Mouse (Mus musculus) cerebellum, adult 9-10 months (tissue): ENCODE results near the gene Adcy5.

Experiments
- DNase-seq: peaks from one replicate; pipeline ENCODE4 v3.0.0; 2022

Gene Adcy5

GRCm38 (mm10) chr16:35208796-35209195, 54.1 kb downstream of the Adcy5 start:
- DNase-seq = no peak

DNA sequence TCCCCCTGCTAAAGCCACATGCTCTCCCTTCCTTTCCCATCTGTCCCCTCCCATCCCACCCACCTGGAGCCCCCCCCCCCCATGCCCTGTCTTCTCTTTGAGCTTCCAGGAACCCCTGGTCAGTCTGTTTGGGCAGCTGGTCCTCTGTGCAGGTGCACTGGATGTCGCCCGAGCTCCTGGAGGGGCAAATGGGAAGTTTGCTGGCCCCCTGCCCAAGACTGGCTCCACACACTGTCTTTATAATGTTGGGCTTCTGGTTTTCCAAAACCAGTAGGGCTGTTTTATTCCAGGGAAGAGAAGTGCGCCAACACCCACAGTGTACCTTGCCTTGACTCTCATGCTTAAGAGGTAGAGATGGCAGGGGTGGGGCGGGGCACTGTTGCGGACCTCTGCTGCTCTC, 55.1 kb downstream of the Adcy5 start:
- no peak for DNase-seq

DNA sequence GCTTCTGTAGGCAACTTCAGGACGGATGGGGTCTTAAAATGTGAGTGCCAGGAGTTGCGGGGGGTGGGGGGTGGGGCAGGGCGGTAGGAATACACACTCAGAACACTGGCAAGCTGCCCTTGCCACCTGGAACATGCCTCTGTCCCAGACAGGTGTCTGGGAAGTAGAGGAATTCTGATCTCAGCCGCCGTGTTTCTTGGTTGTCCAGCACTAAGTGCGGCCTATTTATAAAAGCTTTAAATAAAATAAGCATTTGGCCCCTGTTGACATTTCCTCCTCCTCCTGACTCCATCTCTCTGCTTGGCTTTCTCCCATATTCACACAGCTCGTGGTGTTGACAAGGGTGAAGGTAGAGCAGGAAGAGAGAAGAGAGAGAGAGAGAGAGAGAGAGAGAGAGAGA, 60.4 kb downstream of the Adcy5 start:
- no peak for DNase-seq

- DNase-seq = no peak
These were observed 60.8 kb downstream of the Adcy5 start for GRCm38 (mm10) chr16:35215498-35215897.

- no peak for DNase-seq
These were observed 62.3 kb downstream of the Adcy5 start for GRCm38 (mm10) chr16:35216826-35217491.

GRCm38 (mm10) chr16:35220412-35220811, 65.7 kb downstream of the Adcy5 start:
- DNase-seq = no peak

DNA sequence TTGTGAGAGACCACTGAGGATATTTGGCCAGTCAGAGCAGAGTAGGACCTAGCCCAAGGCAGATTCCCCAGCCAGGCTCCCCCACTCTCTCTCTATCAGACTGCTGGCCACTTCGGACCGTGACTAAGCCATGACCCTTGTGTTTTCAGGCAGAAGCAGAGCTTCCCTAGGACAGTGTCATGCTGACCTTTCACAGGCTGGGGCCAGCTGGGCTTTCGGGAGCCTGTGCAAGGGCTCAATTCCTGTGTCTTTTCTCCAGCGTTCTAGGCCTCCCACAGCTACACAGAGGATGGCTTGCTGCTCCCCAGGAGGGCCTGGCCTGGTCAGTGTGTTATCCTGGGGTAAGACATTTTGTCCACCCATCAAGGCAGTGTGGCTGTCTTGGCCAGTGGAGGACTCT, 66.9 kb downstream of the Adcy5 start:
- DNase-seq = no peak

- DNase-seq = peak; percentile 59
These were observed 69.3 kb downstream of the Adcy5 start for GRCm38 (mm10) chr16:35223930-35224329.

- no peak for DNase-seq
These were observed 70.0 kb downstream of the Adcy5 start for GRCm38 (mm10) chr16:35224716-35225115.

- no peak for DNase-seq
These were observed 74.9 kb downstream of the Adcy5 start for GRCm38 (mm10) chr16:35229582-35229981.

DNA sequence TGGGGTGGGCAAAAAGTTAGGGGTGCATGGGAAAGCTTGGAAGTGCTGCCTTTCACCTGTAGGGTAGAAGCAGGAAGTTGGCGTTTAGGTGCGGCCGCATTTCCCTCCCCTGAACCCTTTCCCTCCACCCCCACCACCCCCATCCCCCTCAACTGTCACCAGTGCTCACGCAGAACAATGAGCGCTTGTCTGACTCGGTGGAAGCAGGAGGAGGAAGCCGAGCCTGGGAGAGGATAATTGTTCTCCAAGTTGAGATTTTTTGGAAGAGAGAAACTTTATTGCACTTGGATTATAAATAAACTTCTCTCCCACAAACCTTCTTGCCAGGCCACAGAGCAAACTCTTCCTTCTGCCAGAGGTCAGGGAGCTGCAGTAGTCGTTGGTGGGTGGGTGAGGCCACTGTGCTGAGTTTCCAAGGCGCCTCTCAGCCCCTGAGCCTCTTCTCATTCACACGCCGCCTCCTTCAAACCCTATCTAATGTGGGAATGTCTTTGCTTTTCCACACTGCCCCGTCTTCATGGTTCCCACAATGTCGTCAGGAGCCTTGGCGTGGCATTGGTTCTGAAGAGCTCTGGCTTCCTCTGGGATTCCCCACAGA, 77.6 kb downstream of the Adcy5 start:
- DNase-seq = no peak

DNA sequence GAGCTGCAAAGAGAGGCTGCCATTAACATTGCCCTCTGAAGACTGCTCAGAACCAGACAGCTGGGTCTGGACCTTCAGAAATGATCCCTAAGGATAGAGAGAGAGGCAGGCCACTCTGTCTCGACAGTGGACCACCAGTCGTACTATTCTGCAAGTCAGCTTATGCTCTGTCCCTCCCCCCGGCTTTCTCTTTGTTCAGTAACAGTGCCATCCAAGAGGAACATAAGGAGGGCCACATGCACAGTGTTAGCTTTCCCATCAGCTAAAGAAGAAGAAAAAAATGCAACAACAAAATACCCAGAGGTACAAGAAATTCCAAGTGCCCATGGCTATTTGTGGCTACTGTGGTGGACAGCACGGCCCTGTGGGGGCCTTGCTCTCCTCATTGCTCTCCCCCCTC, 78.7 kb downstream of the Adcy5 start:
- no peak for DNase-seq

- no peak for DNase-seq
These were observed 82.4 kb downstream of the Adcy5 start for GRCm38 (mm10) chr16:35237091-35237490.

GRCm38 (mm10) chr16:35239318-35239965, 84.8 kb downstream of the Adcy5 start:
- DNase-seq = no peak

DNA sequence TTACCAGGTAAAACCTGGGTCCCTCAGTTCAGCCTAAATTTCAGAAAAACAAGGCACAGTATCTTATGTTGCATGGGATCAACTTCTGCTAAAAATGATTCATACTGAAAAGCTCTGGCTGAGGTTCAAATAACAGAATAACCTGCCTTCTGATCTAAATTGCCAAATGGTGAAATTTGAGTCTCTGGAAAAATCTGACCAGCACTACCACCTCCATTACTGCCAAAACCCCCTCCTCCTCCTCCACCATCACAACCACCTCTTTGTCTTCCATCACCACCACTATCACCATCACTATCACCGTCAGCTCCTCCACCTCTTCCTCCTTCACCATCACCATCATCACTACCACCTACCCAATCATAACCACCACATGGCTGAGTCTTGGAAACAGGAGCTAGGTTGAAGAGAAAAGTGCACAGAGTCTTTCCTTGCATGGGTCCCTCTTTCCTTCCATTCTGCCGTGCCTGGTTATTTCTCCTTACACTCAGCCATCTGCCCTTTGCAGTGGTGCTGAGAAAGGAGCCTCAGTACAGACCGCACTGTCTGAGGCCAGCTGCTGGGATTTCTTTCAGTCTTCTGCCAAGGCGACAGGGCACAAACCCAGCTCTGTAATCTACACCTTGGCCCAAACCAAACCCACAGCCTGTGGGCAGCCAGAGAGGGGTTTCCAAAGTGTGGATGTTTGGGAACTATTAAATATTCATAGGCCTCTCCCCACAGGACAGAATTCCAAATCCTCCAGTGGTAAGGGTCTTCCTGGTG, 85.5 kb downstream of the Adcy5 start:
- DNase-seq = no peak

DNA sequence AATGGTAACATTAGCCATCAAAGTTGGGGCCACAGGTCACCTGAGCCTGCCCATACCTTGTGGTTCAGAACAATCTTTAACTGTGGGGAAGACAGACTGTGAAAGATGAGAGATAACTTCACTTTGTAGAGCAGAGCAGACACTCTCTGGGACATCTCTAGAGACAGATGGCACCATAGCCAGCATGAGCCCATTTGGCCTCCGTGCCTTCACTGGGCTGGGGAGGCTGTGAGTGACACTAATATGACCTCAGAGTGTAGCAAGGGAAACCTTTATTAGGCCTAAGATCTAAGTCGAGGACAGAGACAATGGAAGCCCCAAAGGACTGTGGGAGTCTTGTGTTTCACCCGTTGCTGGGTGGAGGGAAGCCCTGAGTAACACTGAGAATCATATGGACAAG, 92.7 kb downstream of the Adcy5 start:
- DNase-seq = no peak

DNA sequence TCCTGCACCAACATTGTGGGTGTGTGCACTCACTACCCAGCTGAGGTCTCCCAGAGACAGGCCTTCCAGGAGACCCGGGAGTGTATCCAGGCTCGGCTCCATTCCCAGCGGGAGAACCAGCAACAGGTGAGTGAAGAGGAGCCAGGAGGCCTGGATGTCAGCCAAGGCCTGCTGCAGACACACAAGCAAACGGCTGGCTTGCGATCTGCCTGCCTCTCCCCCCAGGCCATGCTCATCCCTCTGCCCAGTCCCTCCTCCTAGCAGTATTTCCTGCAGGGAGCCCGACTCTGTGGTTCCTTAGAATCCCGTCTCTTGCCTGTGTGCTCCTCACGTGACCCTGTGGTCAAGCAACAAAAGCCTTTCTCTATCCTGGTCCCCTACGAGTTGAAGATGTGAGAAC, 94.1 kb downstream of the Adcy5 start:
- peak; percentile 56 for DNase-seq

DNA sequence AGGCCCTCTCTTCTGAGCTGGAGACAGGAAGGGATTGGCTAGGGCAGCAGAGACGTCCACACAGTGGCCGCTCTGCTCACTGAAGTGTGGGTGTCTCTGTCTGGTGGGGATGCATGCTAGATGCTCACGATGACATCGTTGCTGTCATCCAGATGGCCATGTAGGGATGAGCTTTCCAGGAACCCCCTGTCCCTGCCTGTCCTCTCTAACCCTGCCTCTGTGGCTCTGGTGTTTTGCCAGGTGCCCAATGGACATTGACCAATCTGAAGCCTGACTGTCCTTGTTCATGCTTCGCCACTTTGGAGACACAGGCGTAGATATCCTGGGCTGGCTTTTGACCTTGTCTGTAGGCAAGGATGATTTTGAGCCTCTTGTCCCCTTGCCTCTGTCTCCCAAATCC, 95.1 kb downstream of the Adcy5 start:
- no peak for DNase-seq

DNA sequence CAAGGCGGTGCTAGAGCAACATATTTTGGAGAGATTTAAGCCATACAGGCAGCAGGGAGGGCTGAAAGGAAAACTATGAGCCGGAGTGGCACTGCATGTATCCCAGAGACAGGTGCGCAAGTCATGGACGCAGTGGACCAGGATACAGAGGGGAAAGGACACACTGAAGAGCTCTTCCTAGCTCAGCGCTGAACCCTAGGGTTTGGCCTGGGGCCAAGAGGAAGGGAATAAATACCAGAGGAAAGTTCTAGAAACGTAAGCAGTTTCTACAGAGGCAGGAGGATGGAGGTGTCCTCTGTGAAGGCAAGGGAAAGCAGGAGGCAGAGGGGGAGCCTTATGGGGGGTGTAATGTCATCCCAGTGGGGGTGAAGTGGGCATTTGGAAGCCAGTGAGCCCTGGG, 97.0 kb downstream of the Adcy5 start:
- DNase-seq = no peak

- DNase-seq = no peak
These were observed 98.3 kb downstream of the Adcy5 start for GRCm38 (mm10) chr16:35252967-35253366.

DNA sequence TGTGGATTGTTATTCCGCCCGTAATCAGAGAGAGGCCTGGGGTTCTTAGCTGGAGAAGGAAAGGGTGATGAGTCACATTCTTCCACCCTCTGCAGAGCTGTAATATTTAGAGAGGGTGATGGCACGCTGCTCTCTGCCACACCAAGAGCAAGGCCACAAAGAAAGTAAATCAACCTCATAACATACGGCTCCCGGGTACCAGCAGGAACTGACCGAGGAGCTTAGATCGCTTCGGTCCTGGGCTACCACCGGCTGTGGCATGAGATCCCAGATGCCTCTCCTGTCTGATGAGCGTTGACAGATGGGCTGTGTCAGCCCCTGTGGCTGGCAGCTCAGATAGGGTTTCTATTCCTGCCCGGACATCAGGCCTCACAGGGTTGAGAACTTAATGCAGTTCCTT, 101.3 kb downstream of the Adcy5 start:
- no peak for DNase-seq

- peak; percentile 91 for DNase-seq
These were observed 115.8 kb downstream of the Adcy5 start for GRCm38 (mm10) chr16:35270353-35270934.

GRCm38 (mm10) chr16:35270945-35271344, 116.3 kb downstream of the Adcy5 start:
- no peak for DNase-seq
